Mouse (Mus musculus) inflammation-experienced regulatory T-cells, adult 6 months (primary cell): ENCODE data around the gene Reep3. TPM values are rescaled to one million over a fixed set of nuclear protein-coding genes. Genes with fewer than 3 reads are reported as not detected.

Experiments used
- ATAC-seq: one replicate; pipeline ENCODE4 v1.8.0; 2017
- polyA plus RNA-seq, 3 experiments: library from polyadenylated mRNA; unstranded; fragments of 100-300 nt; shearing (Covaris generic); gene quantifications; one replicate each; pipeline ENCODE4 v1.2.1; 2017

Gene Reep3
- polyA plus RNA-seq, 3 experiments from 2014 or later = 16.5 to 25.6 (median 19.6) TPM

DNA sequence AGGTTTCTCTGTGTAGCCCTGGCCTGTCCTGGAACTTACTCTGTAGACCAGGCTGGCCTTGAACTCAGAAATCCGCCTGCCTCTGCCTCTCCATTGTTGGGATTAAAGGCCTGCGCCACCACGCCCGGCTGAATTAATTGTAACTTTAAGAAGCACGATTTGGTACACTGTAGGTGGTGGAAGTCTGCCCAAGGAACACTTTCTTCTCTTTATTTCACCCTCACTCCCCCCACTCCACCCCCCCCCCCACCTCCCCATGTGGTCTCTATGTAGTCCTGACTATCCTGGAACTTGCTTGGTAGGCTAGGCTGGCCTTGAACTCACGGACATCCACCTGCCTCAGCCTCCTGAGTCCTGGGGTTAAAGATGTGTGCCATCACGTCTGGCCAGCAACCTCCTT, 47.1 kb downstream of the Reep3 start:
- ATAC-seq = no peak

DNA sequence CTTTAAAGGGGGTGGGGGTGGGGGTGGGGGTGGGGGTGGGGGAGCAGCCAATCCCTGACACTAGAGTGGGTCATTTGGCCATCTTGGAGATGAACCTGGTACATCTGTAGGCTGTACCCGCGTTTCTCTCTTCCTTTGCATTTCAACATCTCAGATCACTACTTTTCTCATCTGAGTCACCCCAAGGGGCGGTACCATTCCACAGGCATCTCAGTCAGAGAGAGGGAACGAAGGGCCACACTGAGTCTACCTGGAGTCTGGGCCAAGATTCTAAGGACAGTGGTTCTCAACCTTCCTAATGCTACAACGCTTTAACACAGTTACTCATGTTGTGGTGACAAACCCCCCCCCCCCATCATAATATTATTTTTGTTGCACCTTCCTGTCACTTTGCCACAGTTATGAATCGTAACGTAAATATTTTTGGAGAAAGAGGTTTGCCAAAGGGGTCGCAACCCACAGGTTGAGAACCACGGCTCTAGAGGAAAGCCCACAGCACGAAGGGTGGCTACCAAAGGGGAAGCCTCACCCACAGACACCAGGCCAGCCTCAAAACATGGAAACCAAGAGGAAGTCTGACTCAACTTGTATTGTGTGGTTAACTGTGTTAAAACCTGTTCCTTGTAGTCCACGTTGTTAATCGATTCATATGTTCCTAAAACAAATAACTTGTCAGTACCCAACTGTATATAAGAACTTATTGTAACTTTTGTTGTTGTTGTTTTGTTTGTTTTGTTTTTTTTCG, 47.7 kb downstream of the Reep3 start:
- peak; percentile 55 for ATAC-seq

DNA sequence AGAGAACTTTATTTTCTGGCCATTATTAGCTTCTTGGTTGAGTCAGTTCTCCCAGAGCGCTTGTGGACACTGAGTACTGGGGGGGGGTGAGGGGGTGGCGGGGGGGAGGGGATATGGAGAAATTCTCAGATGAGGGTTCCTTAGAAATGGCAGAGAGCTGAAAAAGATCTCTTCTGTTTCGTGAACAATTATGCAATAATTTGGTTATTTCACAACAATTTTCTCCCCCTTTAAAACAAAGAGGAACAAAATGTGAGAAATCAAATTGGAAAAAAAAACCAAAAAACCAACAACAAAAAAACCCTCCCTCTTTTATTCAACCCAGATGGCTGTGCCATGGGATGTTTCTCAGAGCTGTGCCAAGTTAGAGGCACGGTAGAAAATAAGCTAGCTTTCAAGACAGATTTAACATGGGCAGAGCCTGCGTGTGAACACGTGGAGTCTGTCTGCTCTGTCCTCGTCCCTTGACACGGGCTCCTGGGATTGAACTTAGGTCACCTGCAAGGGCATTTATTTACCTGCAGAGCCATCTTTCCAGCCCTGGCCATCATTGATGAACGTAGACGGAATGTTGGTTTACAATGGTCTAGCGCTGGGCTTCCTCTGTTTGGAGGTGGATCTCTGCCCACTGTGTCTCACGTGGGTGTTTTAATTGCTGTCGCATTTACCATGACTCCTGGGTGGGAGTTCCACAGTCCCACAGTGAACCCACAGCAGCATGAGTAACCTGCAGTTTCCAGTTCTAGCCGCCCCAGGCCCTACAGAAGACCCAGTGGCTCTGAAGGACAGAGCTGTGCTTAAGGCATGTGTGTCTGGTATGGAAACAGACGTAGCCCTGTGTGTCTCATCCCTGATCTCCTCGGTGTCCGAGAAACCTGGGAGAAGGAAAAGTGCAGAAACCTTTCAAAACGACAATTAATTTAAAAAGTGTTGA, 48.8 kb downstream of the Reep3 start:
- no peak for ATAC-seq

DNA sequence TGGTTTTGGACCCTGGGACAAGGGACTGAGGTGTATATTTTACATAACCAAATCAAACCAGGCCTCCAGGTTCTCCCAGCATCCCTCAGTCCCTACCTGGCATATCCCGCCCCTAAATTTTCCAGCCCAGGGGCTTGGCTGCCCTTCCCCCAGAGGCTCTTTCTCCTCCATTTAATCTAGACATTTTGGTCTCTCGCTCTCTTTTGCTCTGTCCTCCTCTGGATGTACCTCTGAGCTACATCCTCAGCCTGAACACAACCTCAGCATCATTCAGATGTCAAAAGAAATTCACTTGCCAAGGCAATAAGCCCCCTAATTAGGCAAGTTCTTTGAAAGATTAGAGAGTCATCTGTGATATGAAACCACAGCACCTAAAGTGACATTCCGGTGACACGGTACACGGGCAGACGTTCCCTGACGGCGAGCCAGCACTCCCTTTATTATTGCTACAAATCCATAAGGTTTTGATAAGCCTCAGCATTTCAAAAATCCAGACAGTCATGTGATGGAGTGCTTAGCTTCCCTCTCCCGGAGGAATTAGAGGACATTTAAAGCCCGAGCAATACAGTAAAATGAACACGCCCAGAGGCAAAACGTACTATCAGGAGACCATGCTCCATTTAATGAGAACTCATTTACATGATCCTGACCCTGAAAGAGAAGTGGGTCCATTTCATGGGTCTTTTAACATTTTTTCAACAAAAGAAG, 51.4 kb downstream of the Reep3 start:
- no peak for ATAC-seq

GRCm38 (mm10) chr10:67044346-67044745, 52.4 kb downstream of the Reep3 start:
- no peak for ATAC-seq

GRCm38 (mm10) chr10:67043236-67043635, 53.5 kb downstream of the Reep3 start:
- ATAC-seq = no peak

DNA sequence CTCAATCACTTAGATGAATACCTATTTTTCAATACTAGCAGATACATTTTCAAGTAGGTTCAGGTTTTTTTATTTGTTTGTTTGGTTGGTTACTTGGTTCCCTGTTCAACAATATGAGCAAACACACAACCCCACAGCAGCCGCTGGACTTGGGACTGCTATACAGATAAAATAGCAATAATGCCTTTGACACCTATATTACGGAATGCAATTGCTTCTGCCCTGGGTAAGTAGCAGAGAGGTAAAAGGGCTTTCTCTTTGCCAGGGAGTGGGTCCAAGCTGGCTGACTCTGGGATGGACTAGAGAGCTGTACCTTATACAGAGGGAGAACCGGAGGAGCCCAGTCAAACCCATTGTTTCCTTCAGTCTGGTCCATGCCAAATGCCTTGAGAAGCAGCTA, 56.3 kb downstream of the Reep3 start:
- ATAC-seq = no peak

- ATAC-seq = no peak
Observed at GRCm38 (mm10) chr10:67039001-67039400, 57.7 kb downstream of the Reep3 start.

DNA sequence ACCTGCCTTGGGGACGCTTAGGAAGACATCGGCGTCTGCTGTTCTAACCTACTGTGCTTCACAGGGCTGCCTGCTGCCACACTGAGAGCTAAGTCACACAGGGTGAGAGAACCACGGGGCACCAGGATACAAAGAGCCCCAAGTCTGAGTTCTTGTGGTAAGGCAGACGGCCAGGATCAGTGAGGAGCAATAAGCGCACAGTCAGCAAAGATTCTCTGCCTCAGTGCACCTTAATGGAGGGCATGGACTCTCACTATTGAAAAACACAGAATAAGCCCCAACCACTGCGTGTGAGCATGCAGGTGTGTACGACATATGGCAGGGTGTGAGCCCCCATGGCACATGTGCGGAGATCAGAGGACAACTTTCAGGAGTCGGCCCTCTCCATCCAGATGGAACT, 60.2 kb downstream of the Reep3 start:
- ATAC-seq = no peak

- ATAC-seq = no peak
Observed at GRCm38 (mm10) chr10:67036141-67036540, 60.6 kb downstream of the Reep3 start.

DNA sequence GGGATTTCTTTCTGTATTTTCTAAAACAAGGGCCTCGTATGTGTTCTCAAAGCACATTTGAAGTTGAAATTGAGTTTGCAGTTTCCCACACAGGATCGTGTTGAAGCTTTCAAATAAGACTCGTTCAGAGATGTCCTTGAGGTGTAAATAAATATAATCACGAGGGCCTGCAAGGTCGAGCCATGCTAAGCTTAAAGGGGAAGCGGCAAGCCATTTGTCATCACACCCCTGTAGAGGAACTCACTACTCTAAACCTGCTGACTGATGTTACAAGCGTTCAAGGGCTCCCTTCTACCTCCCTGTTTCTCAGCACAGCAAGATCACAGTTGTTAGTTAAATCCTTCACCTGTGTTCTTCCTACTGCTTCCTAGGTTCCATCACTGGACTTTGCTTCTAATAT, 65.6 kb downstream of the Reep3 start:
- ATAC-seq = no peak

DNA sequence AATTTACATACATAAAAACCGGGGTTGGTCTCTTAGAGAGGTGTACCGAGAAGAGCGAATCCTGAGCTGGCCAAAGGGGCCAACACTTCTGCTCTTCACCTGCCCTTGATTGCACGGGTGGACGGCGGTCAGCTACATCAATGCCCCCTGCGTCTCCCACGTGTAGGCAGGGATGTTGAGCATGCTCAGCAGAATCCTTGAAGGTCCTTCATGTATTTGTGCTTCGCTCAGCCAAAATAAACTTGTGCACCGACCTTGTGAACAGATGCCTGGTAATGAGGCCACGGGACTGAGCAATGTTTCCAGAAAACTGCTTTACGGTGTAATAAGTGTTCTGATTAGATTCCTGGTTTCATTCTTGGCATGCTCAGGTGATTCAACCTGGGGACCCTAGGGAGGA, 67.4 kb downstream of the Reep3 start:
- no peak for ATAC-seq

DNA sequence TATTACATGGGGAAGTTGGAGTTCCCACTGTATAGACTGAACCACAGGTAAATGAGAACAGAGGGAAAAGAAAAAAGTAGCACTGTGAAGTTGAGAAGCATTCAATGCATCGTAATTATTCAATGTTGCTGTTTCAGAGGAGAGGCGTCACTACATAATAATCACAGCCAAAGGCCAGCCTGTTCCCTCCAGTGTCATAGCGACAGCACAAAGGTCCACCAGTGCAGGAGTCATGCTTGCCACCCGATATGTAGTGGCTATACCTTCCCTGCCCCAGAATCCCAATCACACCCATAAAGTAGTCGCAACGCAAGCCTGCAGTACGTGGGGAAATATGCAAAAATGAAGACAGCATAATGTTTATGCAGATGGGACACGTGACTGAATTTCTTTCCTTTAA, 70.4 kb downstream of the Reep3 start:
- no peak for ATAC-seq

DNA sequence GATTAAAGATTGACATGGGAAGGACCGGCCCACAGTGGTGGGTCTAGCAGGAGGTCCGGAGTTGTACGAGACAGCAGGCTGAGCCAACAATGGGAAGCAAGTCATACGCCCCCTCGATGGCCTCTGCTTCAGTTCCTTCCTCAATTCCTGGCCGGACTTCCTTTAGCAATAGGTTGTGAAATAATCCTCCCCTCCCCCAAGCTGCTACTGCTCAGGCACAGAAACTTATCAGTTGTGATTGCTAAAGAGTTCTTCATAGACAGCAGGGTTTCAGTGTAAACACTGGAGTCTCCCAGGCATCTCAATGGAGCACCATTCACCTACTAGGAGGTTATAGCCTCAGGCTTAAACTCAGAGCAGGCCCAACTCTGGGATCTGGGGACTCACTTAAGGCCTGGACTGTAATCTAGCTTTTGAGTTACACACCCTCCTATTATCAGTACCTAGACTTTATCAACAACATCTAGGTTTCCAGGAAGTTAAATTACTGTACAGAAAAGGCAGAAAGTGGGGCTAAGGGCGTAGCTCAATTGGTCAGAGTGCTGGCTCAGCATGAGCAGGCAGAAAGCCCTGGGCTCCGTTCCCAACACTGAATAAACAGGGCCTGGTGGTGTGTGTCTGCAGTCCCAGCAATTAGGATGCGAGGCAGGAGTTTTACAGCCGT, 71.0 kb downstream of the Reep3 start:
- ATAC-seq = peak; percentile 46

GRCm38 (mm10) chr10:67024391-67024790, 72.4 kb downstream of the Reep3 start:
- ATAC-seq = no peak

GRCm38 (mm10) chr10:67023092-67023491, 73.7 kb downstream of the Reep3 start:
- ATAC-seq = no peak

DNA sequence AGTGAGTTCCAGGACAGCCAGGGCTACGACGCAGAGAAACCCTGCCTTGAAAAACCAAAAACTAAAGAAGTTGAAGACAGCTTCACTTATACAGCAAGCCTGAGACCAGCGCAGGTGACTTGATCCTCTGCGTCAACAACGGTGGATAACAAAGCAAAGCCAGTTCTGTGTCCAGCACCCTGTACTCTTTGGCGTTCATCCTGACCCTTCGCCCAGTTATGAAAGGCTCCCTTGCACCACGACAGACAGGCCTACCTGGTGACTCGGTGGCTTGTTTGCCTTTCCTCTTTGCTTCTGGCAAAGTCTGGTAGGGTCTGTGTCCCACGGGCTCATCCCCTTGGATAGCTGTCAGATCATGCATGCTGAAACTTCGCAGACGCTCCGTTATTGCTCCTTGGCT, 75.3 kb downstream of the Reep3 start:
- ATAC-seq = no peak

GRCm38 (mm10) chr10:67018875-67019274, 77.9 kb downstream of the Reep3 start:
- no peak for ATAC-seq

DNA sequence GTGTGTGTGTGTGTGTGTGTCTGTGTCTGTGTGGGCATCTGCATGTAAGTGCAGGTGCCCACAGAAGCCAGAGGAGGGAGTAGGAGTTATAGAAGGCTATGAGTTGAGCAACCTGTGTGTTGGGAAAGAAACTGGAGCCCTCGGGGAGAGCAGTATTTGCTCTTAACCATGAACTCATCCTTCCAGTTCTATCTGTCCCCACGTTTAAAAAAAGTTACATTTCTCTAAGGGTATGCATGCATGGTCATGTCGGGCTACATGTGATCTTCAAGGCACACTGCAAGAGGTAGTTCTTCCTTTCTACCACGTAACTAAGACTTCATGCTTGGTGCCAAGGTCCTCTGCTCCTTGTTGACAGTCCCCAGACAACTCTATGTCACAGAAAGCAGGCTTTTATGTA, 78.9 kb downstream of the Reep3 start:
- no peak for ATAC-seq

- no peak for ATAC-seq
Observed at GRCm38 (mm10) chr10:67017315-67017714, 79.4 kb downstream of the Reep3 start.

DNA sequence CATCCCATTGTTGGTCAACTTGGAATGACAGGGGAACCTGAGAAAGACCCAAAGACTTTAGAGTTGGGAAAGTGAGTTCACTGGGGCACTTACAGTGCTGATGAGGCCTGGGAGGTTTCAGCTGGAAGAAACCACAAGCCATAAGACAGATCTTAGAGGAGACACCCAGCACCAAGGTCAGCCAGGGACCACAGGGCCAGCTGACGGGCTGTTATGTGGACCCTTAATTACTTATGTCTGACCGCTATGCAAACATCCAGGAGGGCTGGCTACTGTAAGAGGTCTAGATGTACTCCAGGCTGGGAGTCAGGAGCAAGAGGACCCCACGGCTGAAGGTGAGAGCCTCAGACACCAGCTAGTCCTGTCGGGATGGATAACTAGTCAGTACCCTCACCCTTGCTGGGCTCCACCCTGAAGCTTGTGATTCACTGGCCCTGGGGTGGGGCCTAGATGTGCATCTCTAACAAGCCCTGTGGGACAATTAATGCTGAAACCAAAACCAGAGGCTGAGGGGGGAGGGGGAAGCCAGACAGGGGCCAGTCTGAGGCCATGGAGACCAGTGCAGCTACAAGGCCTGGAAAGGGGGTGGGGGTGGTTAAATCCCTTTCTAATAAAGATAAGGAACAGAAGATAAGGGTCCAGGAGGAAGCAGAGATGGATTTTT, 80.0 kb downstream of the Reep3 start:
- no peak for ATAC-seq

GRCm38 (mm10) chr10:67014746-67015145, 82.0 kb downstream of the Reep3 start:
- no peak for ATAC-seq
